Mouse (Mus musculus) spleen, adult 2 months (tissue): Measurements from ENCODE around the gene Gm10197. TPM values are rescaled to one million over a fixed set of nuclear protein-coding genes. Genes with fewer than 3 reads are reported as not detected.

ENCODE experiments used
- DNase-seq, 2 experiments: peaks; one replicate each; pipeline versions ENCODE4 v3.0.0 to v3.0.0-alpha.2; 2012 to 2021; ENCODE audit warnings: low spot score in 2 of 2, low read depth in 1 of 2
- H3K27ac ChIP-seq: fragments of 200-500 bp; 2 replicates; pipeline ENCODE4 v1.5.1; 2012; ENCODE audit warnings: low read length, inconsistent platforms; ENCODE audit not compliant: insufficient read depth
- H3K27me3 ChIP-seq: fragments of 200-500 bp; 2 replicates; pipeline ENCODE4 v1.6.1; 2012; ENCODE audit warnings: mild to moderate bottlenecking, moderate library complexity, low read length, inconsistent platforms; ENCODE audit not compliant: control insufficient read depth, insufficient read depth
- H3K36me3 ChIP-seq: fragments of 200-500 bp; 2 replicates; pipeline ENCODE4 v1.6.1; 2012; ENCODE audit warnings: mild to moderate bottlenecking, low read length, inconsistent platforms; ENCODE audit not compliant: control insufficient read depth, insufficient read depth
- H3K4me1 ChIP-seq: fragments of 200-500 bp; 2 replicates; pipeline ENCODE4 v1.6.1; 2011; ENCODE audit warnings: inconsistent platforms; ENCODE audit not compliant: control insufficient read depth, insufficient read depth, insufficient read length
- H3K4me3 ChIP-seq: fragments of 200-500 bp; 2 replicates; pipeline ENCODE4 v1.5.1; 2011; ENCODE audit warnings: mild to moderate bottlenecking, inconsistent platforms; ENCODE audit not compliant: insufficient read depth, insufficient read length; ENCODE audit errors: extremely low read depth
- CTCF ChIP-seq: fragments of 200-500 bp; IDR thresholded peaks from 2 replicates; pipeline ENCODE4 v1.5.1; 2011; ENCODE audit warnings: mild to moderate bottlenecking, inconsistent platforms; ENCODE audit not compliant: insufficient read depth, insufficient read length, insufficient replicate concordance; ENCODE audit errors: extremely low read depth
- POLR2A ChIP-seq: fragments of 200-500 bp; IDR thresholded peaks from 2 replicates; pipeline ENCODE4 v1.6.1; 2011; ENCODE audit warnings: low read depth, low read length, inconsistent platforms
- WGBS: fragments of 180-500 bp; shearing (Covaris S2); methylation state at CpG from one replicate; pipeline ENCODE4 v1.1.7; 2018; 5-methylcytosine and 5-hydroxymethylcytosine counted together
- polyA plus RNA-seq: library from polyadenylated mRNA; depleted of rRNA; stranded (reverse); fragments of >200 nt; gene quantifications from 2 replicates; pipeline ENCODE4 v1.2.3, GENCODE M21; 2012

Gene Gm10197
- polyA plus RNA-seq, 1 experiment, result not detected

DNA sequence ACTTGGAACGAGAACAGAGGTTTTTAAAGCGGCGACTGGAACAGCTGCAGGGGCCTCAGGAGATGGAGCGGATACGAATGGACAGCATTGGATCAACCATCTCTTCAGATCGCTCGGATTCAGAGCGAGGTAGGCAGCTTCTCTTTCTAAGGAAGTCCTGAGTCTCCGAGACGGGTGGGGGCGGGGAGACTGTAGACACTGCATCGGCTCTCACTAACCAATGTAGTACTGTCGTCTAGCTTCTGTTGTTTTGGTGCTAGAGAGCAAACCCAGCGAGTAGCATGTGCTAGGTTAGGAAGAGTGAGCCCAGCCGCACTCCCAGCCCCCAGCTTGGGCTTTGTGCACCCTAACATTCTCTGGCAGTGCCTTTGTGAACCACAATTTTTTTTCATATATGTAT lies 1.3 kb downstream of the Gm10197 start:
- peaks cover 8% of the 10 kb centered on the region; the same call in 1 of the 2 replicates for H3K36me3 ChIP-seq
- 91% methylated on average over 15 of the region's 15 CpGs for WGBS
- no peaks in the 10 kb centered on the region for H3K4me1 ChIP-seq
- no peak overlapping the region for H3K27ac ChIP-seq
- no peak for TF ChIP-seq CTCF
- TF ChIP-seq POLR2A, result no peak
- no peak for DNase-seq
- no peaks in the 10 kb centered on the region for H3K27me3 ChIP-seq
- no peak overlapping the region for H3K4me3 ChIP-seq

DNA sequence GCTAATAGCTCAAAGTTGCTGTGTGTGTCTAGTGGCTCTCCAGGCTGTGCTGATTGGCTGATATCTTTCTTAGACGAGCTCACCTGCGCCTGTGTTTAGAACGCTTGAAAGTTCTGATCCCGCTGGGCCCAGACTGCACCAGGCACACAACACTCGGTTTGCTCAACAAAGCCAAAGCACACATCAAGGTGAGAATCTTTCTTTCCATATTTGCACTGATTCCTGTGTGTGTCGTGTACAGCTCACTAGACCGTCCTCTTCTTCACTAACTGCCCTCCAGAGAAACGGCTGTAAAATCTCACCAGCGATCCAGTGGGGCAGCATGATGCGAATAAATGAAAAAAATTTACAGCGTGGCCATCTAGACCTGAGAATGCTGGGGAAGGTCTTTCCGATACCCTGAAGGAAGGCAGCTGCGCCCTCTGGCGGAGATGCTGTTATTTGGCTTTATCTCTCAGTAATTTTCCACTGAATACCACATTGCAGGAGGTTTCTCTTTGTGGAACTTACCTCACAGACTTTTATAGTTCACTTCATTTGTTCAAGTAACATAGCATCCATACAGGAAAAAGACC lies 2.0 kb downstream of the Gm10197 start:
- Histone ChIP-seq H3K4me1 (no peaks in the 10 kb centered on the region), H3K27me3 (no peaks in the 10 kb centered on the region), H3K36me3 (peaks cover 4% of the 10 kb centered on the region; the same call in 1 of the 2 replicates), H3K27ac (no peak overlapping the region), H3K4me3 (no peak overlapping the region)
- peak in 1 of 2 experiments; percentile 67 for DNase-seq
- WGBS, result 47% methylated on average over 14 of the region's 14 CpGs
- TF ChIP-seq POLR2A, result no peak
- peak; percentile 77; the same call in 1 of the 2 replicates for TF ChIP-seq CTCF

DNA sequence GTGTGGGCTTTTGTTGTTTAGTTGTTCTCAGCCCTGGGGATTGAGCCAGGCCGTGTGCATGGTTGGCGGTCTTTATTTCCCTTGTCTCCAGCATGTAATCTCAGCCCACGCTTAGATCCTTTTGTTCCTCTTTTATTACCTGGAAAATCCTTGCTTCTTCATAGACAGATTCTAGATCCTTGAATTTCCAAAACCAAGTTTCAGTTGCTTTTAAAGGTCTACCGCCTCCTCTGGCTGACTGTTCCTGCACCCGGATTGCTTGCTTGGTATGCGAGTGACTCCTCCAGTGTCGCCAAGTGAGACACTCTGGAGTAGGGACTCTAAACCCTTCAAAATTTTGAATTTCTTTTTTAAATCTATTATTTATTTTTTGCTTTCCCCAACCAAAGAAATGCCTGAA lies 4.7 kb downstream of the Gm10197 start:
- WGBS, result 93% methylated on average over 7 of the region's 7 CpGs
- Histone ChIP-seq H3K36me3 (0 out of 2 replicates have a peak, but pooled peaks cover 3% of the 10 kb centered on the region), H3K4me1 (no peaks in the 10 kb centered on the region), H3K27ac (no peak overlapping the region), H3K27me3 (no peaks in the 10 kb centered on the region), H3K4me3 (no peak overlapping the region)
- TF ChIP-seq POLR2A (no peak), CTCF (no peak)
- no peak for DNase-seq

DNA sequence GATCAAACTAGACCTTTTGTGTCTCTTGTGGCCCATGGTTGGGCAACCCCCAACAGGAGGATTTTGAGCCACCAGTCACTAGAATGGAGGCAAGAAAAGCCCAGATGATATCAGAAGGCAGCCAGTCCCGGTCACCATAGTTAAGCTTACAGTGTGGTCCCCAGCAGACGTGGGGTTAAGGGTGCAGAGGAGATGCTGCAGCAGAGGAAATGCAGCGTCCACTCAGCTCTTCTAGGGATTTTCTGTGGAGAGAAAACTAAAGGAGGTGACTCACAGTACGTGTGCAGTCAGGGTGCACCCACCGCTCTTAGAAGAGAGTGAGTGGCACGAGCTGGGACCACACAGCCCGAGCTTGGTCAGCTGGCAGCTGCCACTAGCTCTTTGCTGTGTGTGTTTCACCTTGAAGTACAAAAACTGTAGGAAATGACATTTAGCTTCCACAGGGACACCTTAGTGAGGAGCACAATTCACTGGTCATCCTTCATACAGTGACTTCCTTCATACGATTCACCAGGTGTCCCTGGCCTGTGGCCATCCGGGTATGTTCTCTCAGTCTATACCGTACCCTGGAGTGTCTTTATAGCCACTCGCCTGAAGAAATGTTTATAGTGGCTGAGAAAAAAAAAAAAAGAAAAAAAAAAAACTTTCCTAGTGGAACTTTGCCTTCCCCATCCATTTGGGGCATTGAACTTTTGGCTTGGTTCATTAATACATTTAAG lies 5.3 kb downstream of the Gm10197 start:
- WGBS, result 90% methylated on average over 11 of the region's 11 CpGs
- no peak for TF ChIP-seq CTCF
- no peak for TF ChIP-seq POLR2A
- no peaks in the 10 kb centered on the region for H3K36me3 ChIP-seq
- H3K4me1 ChIP-seq, result no peaks in the 10 kb centered on the region
- no peaks in the 10 kb centered on the region for H3K27me3 ChIP-seq
- no peak for DNase-seq
- no peak overlapping the region for H3K4me3 ChIP-seq
- H3K27ac ChIP-seq, result no peak overlapping the region

DNA sequence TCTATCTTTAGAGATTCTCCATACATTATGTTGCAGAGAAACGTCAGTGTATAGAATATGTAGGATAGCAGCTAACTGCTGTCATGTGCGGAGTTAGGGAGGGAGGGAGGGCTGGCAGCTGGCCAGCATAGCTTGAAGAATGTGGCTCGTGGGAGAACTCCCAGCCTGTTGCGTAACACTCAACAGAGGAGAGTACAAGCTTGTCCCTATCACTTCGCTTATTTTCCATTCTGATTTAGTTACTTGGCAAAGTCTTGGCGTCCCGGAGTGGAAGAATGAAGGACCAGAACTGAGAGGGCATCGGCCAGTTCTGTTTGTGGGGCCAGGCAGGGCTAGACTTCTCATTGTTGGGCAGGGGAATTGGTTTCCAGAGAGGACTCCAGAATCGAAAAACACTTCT lies 6.6 kb downstream of the Gm10197 start:
- TF ChIP-seq CTCF, result no peak

DNA sequence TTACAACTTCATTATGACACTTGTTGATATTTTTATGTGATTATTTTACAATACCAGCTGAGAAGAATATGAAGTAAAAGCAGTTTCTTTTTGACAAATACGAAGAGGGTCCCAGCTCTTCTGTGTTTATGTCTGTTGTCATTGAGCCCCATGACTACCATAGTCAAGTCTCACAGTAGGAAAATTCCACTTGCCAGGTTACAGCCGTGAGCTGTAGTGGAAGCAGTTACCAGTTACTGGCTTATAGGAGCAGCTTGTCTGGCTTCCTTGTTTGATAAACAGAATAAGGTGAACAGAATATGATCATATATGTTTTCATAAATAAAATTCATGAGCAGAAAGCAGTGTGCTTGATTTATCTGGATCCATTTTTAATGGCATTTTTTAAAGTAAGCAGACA lies 7.0 kb downstream of the Gm10197 start:
- Histone ChIP-seq H3K27me3 (no peaks in the 10 kb centered on the region), H3K27ac (no peak overlapping the region), H3K4me3 (no peak overlapping the region), H3K36me3 (no peaks in the 10 kb centered on the region), H3K4me1 (no peaks in the 10 kb centered on the region)
- 84% methylated on average over 2 of the region's 2 CpGs for WGBS
- no peak for DNase-seq
- TF ChIP-seq CTCF, result no peak
- TF ChIP-seq POLR2A, result no peak

More for the DNA sequence above, 6.6 kb downstream of the Gm10197 start:
- no peak overlapping the region for H3K4me3 ChIP-seq
- DNase-seq, result no peak
- no peak overlapping the region for H3K27ac ChIP-seq
- no peaks in the 10 kb centered on the region for H3K4me1 ChIP-seq
- 59% methylated on average over 9 of the region's 9 CpGs for WGBS
- no peaks in the 10 kb centered on the region for H3K27me3 ChIP-seq
- H3K36me3 ChIP-seq, result no peaks in the 10 kb centered on the region

DNA sequence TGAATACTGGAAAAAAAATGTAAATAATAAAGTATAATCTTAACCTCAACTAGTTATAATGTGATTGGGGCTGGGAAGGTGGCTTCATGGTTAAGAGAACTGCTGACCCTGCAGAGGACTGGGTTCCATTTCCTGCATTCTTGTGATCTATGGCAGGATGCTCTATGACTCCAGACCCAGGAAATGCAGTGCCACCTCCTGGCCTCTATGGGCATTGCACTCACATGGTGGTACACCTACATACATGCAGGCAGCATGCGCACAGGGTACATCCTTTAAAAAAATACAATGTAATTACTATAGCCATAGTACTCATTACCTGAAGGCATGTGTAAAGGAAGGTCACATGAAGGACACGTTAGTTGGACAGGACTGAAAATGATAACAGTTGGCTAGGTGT lies 8.6 kb downstream of the Gm10197 start:
- TF ChIP-seq POLR2A (no peak), CTCF (no peak)
- no peak for DNase-seq
- Histone ChIP-seq H3K36me3 (no peaks in the 10 kb centered on the region), H3K4me3 (no peak overlapping the region), H3K4me1 (no peaks in the 10 kb centered on the region), H3K27ac (no peak overlapping the region), H3K27me3 (no peaks in the 10 kb centered on the region)
- 49% methylated on average over 2 of the region's 2 CpGs for WGBS
